Mouse (Mus musculus): Measurements from ENCODE around the gene Ugt1a1. TPM values are rescaled to one million over a fixed set of nuclear protein-coding genes. Genes with fewer than 3 reads are reported as not detected.

Gene Ugt1a1
- polyA plus RNA-seq, 1 experiment from 2014 or later: not detected

DNA sequence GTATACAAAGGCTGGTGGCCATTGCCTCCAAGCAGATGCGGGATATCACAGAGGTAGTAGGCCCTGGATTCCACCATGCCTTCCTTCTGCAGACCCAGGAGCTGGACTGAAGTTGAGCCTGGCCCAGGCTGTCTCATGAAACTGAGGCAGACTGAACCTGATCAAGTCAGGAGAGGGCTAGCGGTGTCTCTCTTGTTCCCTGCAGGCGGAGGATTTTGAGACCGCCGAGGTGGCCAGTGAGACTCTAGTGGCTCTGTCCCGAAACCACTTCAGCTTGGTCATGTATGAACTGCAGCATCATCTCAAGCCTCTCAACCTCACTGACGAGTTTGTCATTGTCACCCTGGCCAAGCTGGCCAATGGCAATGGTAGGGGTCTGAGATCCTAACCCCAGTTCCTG is 18.7 kb downstream of the Ugt1a1 start:
- no peaks in the 10 kb centered on the region for H3K27me3 ChIP-seq (replicated peaks; ENCODE audit: control insufficient read depth, insufficient read depth, low read length)
- 73% methylated on average over 7 of the region's 7 CpGs for WGBS
- H3K4me2 ChIP-seq (ENCODE audit: low read length): no peak overlapping the region
- H3K9ac ChIP-seq (ENCODE audit: low read length): no peak overlapping the region
- no peaks in the 10 kb centered on the region for H3K36me3 ChIP-seq (ENCODE audit: control insufficient read depth, insufficient read depth, low read length)
- H3K9me3 ChIP-seq (replicated peaks; ENCODE audit: control insufficient read depth, low read length): peaks cover 100% of the 10 kb centered on the region
- no peak for DNase-seq (ENCODE audit: low spot score)
- ATAC-seq: no peak
- no peak overlapping the region for H3K27ac ChIP-seq (ENCODE audit: low read depth, low read length)
- H3K4me1 ChIP-seq (ENCODE audit: control insufficient read depth, insufficient read depth, low read length): no peaks in the 10 kb centered on the region
- no peak overlapping the region for H3K4me3 ChIP-seq (ENCODE audit: low read depth, low read length)

DNA sequence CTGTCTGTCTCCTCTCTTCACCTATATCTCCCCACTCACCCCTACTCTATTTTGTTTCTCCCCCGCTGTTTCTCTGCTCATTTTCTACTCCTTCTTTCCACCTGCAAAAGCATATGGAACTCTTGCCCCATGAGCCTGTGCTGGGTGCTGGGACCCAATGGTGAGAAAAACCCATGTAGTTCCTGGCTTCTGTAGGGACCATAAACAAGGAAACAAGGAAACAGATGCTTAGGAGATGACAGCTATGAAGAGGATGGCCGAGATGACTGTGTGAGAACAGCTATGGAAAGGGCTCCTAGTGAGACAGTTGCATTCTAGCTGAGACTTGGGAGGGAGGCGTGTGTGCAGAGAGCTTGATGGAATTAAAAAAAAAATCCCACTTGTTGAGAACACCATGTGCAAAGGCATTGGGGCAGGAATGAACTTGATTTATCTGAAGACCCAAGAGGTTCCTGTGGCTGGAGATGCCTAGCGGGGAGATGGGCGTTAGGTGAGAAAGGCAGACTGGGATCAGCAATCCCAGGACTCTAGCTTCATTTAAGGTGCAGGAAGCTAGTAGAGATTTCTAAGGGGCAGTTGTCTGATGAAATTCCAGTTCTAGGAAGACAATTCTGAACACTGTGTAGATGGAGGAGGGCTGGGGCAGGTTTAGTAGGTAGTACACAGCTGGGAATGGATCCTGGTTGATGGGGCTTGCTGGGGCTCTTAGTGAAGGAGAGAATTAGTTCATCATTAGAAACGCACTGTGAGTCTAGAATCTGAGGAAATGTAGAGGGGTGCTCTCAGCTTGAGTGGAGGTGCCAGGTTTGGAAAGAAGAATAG is 19.4 kb downstream of the Ugt1a1 start:
- H3K27ac ChIP-seq (ENCODE audit: low read depth, low read length): no peak overlapping the region
- no peaks in the 10 kb centered on the region for H3K4me1 ChIP-seq (ENCODE audit: control insufficient read depth, insufficient read depth, low read length)
- no peaks in the 10 kb centered on the region for H3K27me3 ChIP-seq (replicated peaks; ENCODE audit: control insufficient read depth, insufficient read depth, low read length)
- H3K36me3 ChIP-seq (ENCODE audit: control insufficient read depth, insufficient read depth, low read length): no peaks in the 10 kb centered on the region
- no peak overlapping the region for H3K4me2 ChIP-seq (ENCODE audit: low read length)
- H3K9me3 ChIP-seq (replicated peaks; ENCODE audit: control insufficient read depth, low read length): peaks cover 99% of the 10 kb centered on the region
- DNase-seq (ENCODE audit: low spot score) (no peak), ATAC-seq (no peak)
- no peak overlapping the region for H3K9ac ChIP-seq (ENCODE audit: low read length)
- 75% methylated on average over 6 of the region's 6 CpGs for WGBS
- H3K4me3 ChIP-seq (ENCODE audit: low read depth, low read length): no peak overlapping the region

DNA sequence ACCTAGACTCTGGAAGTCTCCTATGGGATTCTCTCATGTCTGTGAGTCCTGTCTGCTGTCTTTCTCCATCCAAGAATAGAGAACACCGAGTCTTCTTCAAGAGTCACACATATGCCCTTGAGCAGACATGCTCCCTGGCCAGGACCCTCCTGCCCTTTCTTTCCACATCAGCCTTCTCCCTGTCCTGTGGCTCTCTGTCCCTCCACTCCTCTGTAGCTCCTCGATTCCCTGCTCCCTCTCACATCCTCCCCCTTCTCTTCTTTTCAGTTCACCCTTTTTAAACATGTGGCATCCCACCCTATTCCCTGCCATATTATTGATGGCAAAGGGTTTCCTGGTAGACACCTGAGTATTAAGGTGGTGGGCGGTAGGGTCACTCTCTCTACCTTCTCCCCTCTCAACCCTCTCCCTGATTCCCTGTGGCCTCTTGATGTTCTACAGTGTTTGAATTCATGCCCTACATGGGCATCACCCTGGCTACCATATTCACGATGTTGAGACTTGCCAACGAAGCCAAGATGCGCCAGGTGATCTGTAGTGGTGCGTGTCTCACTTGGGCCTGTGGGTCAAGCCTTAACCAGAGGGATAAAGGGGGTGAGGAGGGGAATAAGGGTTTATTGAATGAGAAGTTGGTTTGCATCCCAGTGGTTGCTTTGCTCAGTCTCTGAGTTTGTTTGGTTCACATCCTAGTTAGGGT is 20.2 kb downstream of the Ugt1a1 start:
- ATAC-seq: no peak
- Histone ChIP-seq H3K9me3 (replicated peaks; ENCODE audit: control insufficient read depth, low read length) (peaks cover 95% of the 10 kb centered on the region), H3K4me1 (ENCODE audit: control insufficient read depth, insufficient read depth, low read length) (no peaks in the 10 kb centered on the region), H3K27ac (ENCODE audit: low read depth, low read length) (no peak overlapping the region), H3K4me2 (ENCODE audit: low read length) (no peak overlapping the region), H3K27me3 (replicated peaks; ENCODE audit: control insufficient read depth, insufficient read depth, low read length) (no peaks in the 10 kb centered on the region), H3K9ac (ENCODE audit: low read length) (no peak overlapping the region), H3K4me3 (ENCODE audit: low read depth, low read length) (no peak overlapping the region), H3K36me3 (ENCODE audit: control insufficient read depth, insufficient read depth, low read length) (no peaks in the 10 kb centered on the region)
- no peak for DNase-seq (ENCODE audit: low spot score)
- WGBS: 67% methylated on average over 7 of the region's 7 CpGs

DNA sequence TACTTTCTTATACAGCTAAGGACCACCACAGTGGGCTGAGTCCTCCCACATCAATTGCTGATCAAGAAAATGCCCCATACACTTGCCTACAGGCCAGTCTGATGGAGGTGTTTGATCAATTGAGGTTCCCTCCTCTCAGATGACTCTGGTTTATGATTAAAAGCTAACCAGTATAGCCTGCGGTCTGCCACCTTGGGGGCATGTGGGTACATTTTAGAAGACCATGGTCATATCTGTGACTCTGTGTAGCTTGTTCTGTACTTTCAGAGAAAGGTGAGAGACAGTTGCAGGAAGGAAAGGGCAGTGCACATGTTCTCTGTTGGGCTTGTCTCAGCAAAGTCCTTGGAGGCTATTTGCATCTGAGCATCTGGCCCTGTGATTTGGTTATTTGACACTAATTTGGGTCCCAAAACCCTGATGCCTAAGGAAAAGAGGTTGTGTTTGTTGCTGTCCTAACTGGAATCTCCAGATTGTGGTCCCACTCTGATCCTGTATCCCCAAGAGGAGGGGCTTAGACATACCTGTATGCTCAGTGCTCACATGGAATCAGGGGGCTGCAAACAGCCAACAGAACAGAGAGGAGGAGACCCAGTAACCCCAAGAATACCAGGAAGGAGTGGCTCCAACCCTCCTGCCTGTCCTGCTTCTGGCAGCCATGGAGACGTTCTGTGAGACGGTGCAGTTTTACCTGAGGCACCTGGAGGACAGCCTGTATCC is 21.1 kb downstream of the Ugt1a1 start:
- no peak for ATAC-seq

DNA sequence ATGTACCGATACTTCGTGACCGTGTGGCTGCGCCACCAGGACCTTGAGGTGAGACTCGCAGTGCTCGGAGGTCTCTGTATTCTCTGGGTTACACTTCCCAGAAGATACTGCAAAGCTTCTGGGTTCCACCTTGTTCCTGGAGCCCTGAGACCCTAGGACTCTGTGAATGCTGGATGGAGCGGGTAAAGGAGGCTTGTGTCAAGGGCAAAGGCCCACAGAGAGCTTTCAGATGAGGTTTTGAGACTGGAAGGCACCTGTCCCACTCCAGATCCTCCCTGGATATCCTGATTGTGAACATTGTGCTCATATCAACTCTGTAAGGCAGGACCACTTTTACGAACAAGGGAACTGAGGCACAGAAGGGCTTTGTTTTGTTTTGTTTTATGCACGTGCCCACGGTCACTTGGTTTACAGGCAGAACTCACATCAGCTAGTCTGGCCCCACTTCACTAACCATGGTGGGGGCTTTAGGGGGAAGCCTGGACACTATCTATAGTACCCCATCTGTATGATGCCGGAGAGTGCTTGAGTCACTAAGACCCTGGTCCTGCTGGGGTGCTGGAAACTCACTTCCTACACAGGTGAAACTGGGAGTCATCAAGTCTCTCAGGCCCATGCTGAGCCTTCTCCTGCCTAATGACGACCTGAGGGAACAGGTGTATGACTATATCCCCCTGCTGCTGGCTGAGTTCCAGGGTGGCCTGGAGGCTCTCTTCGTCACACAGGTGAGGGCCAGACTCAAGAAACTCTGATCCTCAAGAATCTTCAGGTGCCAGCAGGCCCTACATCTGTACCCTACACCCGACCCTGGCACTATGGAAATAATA is 21.9 kb downstream of the Ugt1a1 start:
- no peak overlapping the region for H3K4me2 ChIP-seq (ENCODE audit: low read length)
- H3K9me3 ChIP-seq (replicated peaks; ENCODE audit: control insufficient read depth, low read length): peaks cover 95% of the 10 kb centered on the region
- no peak for DNase-seq (ENCODE audit: low spot score)
- 68% methylated on average over 14 of the region's 14 CpGs for WGBS
- no peaks in the 10 kb centered on the region for H3K4me1 ChIP-seq (ENCODE audit: control insufficient read depth, insufficient read depth, low read length)
- H3K27me3 ChIP-seq (replicated peaks; ENCODE audit: control insufficient read depth, insufficient read depth, low read length): no peaks in the 10 kb centered on the region
- no peak overlapping the region for H3K4me3 ChIP-seq (ENCODE audit: low read depth, low read length)
- H3K36me3 ChIP-seq (ENCODE audit: control insufficient read depth, insufficient read depth, low read length): no peaks in the 10 kb centered on the region
- ATAC-seq: no peak
- H3K9ac ChIP-seq (ENCODE audit: low read length): no peak overlapping the region
- no peak overlapping the region for H3K27ac ChIP-seq (ENCODE audit: low read depth, low read length)

More for the DNA sequence above, 21.1 kb downstream of the Ugt1a1 start:
- 54% methylated on average over 3 of the region's 3 CpGs for WGBS
- H3K36me3 ChIP-seq (ENCODE audit: control insufficient read depth, insufficient read depth, low read length): no peaks in the 10 kb centered on the region
- no peaks in the 10 kb centered on the region for H3K4me1 ChIP-seq (ENCODE audit: control insufficient read depth, insufficient read depth, low read length)
- H3K9ac ChIP-seq (ENCODE audit: low read length): no peak overlapping the region
- H3K4me2 ChIP-seq (ENCODE audit: low read length): no peak overlapping the region
- DNase-seq (ENCODE audit: low spot score): no peak
- H3K27me3 ChIP-seq (replicated peaks; ENCODE audit: control insufficient read depth, insufficient read depth, low read length): no peaks in the 10 kb centered on the region
- peaks cover 95% of the 10 kb centered on the region for H3K9me3 ChIP-seq (replicated peaks; ENCODE audit: control insufficient read depth, low read length)
- H3K4me3 ChIP-seq (ENCODE audit: low read depth, low read length): no peak overlapping the region
- no peak overlapping the region for H3K27ac ChIP-seq (ENCODE audit: low read depth, low read length)

DNA sequence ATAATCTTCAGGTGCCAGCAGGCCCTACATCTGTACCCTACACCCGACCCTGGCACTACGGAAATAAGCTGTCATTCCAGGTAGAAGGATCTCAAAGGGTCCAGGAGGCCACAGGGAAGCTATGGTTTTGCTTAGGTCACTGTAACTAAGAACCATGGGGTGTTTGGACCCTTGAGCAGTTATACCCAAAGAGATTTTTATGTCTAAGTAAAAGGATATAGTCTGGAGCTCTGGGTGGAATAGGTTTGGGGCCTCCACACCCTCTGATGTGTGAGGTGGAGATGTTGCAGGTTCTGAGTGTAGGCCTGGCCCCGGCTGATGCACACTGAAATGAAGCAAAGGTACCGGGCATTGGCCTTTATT is 22.5 kb downstream of the Ugt1a1 start:
- Histone ChIP-seq H3K27me3 (replicated peaks; ENCODE audit: control insufficient read depth, insufficient read depth, low read length) (no peaks in the 10 kb centered on the region), H3K9ac (ENCODE audit: low read length) (no peak overlapping the region), H3K4me3 (ENCODE audit: low read depth, low read length) (no peak overlapping the region), H3K9me3 (replicated peaks; ENCODE audit: control insufficient read depth, low read length) (peaks cover 96% of the 10 kb centered on the region), H3K27ac (ENCODE audit: low read depth, low read length) (no peak overlapping the region), H3K4me1 (ENCODE audit: control insufficient read depth, insufficient read depth, low read length) (no peaks in the 10 kb centered on the region), H3K36me3 (ENCODE audit: control insufficient read depth, insufficient read depth, low read length) (no peaks in the 10 kb centered on the region), H3K4me2 (ENCODE audit: low read length) (no peak overlapping the region)
- no peak for ATAC-seq
- 66% methylated on average over 4 of the region's 4 CpGs for WGBS
- DNase-seq (ENCODE audit: low spot score): no peak

DNA sequence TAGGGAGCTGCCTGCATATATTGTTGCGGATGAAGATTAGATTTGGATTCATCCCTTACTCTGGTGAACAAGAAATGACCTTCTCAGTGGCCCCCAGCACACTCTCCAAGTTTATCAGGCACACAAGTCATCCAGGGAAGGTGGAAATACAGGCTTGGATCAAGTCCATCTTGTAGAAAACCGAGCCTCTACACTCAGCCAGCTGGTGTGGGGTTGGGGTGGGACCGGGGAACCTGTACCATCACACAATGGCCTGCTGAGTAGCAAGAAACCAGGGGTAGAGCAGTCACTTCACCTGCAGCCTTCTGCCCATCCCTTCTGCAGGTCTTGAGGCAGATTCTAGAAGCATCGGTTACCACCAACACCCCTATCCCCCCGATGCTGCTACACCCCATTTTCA is 22.9 kb downstream of the Ugt1a1 start:
- no peaks in the 10 kb centered on the region for H3K36me3 ChIP-seq (ENCODE audit: control insufficient read depth, insufficient read depth, low read length)
- ATAC-seq: no peak
- H3K9me3 ChIP-seq (replicated peaks; ENCODE audit: control insufficient read depth, low read length): peaks cover 96% of the 10 kb centered on the region
- no peaks in the 10 kb centered on the region for H3K27me3 ChIP-seq (replicated peaks; ENCODE audit: control insufficient read depth, insufficient read depth, low read length)
- no peak for DNase-seq (ENCODE audit: low spot score)
- no peak overlapping the region for H3K4me2 ChIP-seq (ENCODE audit: low read length)
- H3K9ac ChIP-seq (ENCODE audit: low read length): no peak overlapping the region
- H3K4me1 ChIP-seq (ENCODE audit: control insufficient read depth, insufficient read depth, low read length): no peaks in the 10 kb centered on the region
- 43% methylated on average over 5 of the region's 5 CpGs for WGBS
- H3K27ac ChIP-seq (ENCODE audit: low read depth, low read length): no peak overlapping the region
- H3K4me3 ChIP-seq (ENCODE audit: low read depth, low read length): no peak overlapping the region

DNA sequence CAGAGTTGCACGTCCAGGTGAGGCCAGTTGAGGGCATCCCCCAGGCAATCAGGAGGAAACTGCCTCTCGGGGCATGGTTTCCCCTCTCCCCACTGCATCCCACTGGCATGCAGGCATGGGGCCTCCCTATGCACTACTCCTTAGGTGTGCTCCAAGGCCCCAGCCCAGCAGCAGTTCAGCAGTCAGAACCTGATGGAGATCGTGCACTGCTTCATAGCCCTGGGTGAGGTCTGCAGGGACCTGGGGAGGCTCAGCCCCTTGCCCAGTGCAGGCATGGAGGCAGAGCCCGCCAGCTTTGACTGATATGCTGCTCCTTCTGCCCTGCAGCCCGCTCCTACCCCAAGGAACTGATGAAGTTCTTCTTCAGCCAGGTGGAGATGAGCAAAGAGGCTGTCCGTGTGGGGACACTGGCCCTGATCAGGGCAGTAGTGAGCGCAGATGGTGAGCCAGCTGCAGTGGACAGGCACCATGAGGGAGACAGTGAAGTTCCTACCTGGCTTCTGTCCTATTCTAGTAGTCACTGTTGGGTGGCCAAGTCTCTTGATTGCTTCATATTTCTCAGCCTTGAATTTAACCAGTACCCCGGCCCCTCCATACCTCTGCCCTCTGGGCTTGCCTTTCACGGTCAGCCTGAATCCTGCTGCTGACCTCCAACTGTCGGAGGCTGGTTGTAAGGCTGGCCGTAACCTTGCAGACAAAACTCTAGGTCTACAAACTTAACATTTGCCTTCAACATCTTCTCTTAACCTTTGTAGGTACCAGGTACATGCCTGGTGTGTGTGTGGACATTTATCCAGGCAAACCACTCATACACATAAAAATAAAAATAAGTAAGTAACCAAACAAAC is 23.5 kb downstream of the Ugt1a1 start:
- H3K4me1 ChIP-seq (ENCODE audit: control insufficient read depth, insufficient read depth, low read length): no peaks in the 10 kb centered on the region
- no peak overlapping the region for H3K4me3 ChIP-seq (ENCODE audit: low read depth, low read length)
- H3K27me3 ChIP-seq (replicated peaks; ENCODE audit: control insufficient read depth, insufficient read depth, low read length): no peaks in the 10 kb centered on the region
- peaks cover 96% of the 10 kb centered on the region for H3K9me3 ChIP-seq (replicated peaks; ENCODE audit: control insufficient read depth, low read length)
- WGBS: 63% methylated on average over 11 of the region's 11 CpGs
- H3K9ac ChIP-seq (ENCODE audit: low read length): no peak overlapping the region
- H3K36me3 ChIP-seq (ENCODE audit: control insufficient read depth, insufficient read depth, low read length): no peaks in the 10 kb centered on the region
- DNase-seq (ENCODE audit: low spot score): no peak
- H3K4me2 ChIP-seq (ENCODE audit: low read length): no peak overlapping the region
- H3K27ac ChIP-seq (ENCODE audit: low read depth, low read length): no peak overlapping the region
- ATAC-seq: no peak

All from forebrain, embryonic 14.5 days (tissue).